Mouse (Mus musculus): ENCODE results near the gene Glt1d1. TPM values are rescaled to one million over a fixed set of nuclear protein-coding genes. Genes with fewer than 3 reads are reported as not detected.
"Not testable (repeated sequence)": the region's sequence is repeated elsewhere in the genome, so short reads cannot be mapped to it uniquely, and the experiment has no call there.

Glt1d1 gene
- total RNA-seq, 2 experiments from 2014 or later = not detected

- intact Hi-C loops (cut with DNase I) = no loop called here
- no peak for DNase-seq
Observed at GRCm38 (mm10) chr5:127691085-127691484, 59.0 kb downstream of the Glt1d1 start.

DNA sequence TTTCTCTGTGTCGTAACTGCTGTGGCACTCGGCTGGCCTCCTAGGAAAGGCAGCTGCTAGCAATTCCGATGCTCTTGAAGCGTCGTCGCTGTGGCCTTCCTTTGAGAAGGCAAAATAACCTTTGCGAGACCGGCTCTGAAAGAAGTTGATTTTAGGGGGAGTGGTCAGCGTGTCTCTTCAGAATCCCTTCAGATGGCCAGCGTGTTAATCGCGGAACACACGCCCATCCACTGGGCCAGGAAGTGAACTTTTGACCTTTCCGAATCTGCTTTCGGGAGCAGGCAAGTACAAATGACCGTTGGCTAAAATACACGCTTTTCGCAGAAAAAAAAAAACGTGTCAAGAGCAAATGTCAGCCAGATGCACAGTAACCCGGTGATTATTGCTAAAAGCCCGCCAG is 59.5 kb downstream of the Glt1d1 start:
- DNase-seq = no peak
- intact Hi-C loops (cut with DNase I) = no loop called here

GRCm38 (mm10) chr5:127695898-127696297 is 63.8 kb downstream of the Glt1d1 start:
- DNase-seq = no peak
- intact Hi-C loops (cut with DNase I) = no loop called here

DNA sequence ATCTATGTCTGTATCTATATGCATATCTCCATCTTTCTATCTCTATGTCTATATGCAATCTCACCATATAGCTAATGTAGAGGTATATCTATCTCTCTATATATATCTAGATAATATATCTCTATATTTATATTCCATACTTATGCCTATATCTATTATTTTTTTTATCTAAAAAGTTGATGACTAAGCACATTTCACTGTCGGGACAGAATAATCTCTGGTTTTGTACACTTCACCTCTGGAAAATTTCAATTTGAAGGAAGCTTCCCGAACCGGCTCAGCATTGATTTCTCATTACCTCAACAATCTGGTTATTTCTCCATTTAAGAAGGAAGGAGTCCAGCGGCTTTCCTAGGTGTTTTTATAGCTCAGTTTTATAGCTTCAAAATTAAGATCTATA is 64.5 kb downstream of the Glt1d1 start:
- intact Hi-C loops (cut with DNase I) = no loop called here
- no peak for DNase-seq

DNA sequence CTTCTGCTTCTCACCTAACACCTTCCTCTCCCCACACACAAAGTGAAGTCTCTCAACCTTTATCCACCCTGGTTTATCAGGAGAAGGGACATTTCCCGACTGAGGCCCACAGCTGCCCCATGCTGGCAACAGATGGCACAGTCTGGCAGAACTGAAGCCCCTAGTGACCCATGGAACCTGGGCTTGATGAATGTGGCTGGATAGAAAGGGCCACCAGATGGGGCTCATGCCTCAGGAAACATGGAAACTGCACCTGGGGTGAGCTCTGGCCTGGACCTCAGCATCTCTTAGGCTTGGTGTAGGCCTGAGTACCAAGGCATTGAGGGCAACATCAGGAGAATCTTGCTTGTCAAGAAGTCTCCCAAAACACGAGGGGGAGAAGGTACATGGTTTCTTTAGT is 66.5 kb downstream of the Glt1d1 start:
- no peak for DNase-seq
- intact Hi-C loops (cut with DNase I) = no loop called here

DNA sequence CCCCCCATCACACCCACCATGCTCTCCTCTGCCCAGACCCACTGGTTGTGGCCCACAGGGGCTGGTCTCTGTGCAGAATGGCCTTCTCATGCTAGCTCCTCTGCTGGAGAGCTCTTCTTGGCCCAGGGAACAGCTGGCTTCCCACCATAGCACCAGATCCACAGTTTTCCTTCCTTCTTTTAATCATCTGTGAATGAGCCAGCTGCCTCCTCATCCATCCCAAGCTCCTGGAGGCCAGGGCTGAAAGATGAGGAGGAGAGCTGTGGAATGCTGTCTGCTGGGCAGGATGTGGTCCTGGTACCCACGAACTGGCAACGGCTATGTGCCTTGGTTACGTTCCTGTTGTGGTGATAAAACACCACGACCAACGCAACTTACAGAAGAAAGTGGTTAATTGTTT is 67.6 kb downstream of the Glt1d1 start:
- intact Hi-C loops (cut with DNase I) = no loop called here
- DNase-seq = no peak

DNA sequence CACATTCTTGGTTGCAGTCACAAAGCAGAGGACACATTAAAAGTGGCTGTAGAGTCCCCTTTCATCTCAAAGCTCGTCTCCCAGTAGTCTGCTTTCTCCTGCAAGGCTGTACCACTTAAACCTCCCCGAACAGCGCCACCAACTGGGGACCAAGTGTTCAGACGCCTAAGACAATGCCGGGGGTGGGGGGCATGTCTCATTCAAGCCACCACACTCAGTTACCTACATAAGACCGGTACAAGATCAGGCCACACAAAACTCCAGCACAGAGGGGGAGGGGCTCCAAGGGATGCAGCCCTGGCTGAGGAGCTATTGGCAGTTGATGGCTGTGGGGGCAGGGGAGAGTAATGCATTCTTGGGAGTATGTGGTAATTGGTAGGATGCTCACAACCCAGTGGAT is 68.1 kb downstream of the Glt1d1 start:
- DNase-seq = no peak
- intact Hi-C loops (cut with DNase I) = no loop called here

DNA sequence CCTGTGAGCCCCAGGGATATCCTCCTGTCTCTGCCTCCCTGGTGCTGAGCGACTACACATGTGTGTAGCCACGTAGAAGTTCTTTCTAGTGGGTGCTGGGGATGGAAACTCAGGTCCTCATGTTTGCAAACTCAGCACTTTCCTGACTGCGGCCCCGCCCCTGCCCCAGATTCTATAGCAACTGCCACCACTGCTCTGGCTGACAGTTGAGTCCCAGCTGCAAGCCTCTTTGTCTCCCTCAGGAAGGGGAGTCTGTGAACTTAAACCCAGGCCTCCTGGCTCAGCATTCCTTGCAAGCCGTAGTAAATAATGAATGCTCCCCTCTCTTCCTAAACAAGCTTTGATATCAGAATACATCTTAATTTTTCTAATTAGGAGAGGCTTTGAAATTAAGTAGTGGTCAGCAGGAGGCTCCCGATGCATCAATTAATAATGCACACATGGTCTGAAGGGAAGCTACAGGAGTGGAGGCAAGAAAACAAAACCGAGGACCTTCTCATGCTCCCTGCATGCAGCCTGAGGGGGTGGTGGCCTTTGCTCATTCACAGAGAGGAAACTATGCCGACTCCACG is 71.6 kb downstream of the Glt1d1 start:
- intact Hi-C loops (cut with DNase I) = no loop called here
- no peak for DNase-seq

- intact Hi-C loops (cut with DNase I) = no loop called here
Observed at GRCm38 (mm10) chr5:127705225-127705624, 73.2 kb downstream of the Glt1d1 start.

GRCm38 (mm10) chr5:127705976-127706375 is 73.9 kb downstream of the Glt1d1 start:
- no peak for DNase-seq
- intact Hi-C loops (cut with DNase I) = no loop called here

More at GRCm38 (mm10) chr5:127705225-127705624, 73.2 kb downstream of the Glt1d1 start:
- no peak for DNase-seq

DNA sequence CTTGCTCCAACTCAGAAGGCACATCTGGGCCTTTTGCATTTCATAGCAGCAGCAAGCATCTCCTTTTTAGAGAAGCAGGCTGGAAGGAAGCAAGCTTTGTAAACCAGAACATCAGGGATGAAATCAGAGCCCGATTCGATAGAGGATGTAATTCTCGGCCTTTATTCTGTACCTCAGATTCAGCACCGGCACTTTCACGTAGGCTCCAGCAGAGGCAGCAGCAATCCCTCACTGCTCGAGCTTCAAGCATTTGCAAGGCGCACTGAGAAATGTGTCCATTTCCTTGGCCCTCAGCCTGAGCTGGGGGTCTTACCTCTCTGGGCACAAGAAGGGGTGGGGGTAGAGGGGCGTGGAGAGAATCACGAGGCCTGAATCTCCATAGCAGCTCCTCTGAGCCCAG is 76.1 kb downstream of the Glt1d1 start:
- intact Hi-C loops (cut with DNase I) = no loop called here
- no peak for DNase-seq

- intact Hi-C loops (cut with DNase I) = no loop called here
- DNase-seq = no peak
Observed at GRCm38 (mm10) chr5:127714783-127715704, 83.0 kb downstream of the Glt1d1 start.

- intact Hi-C loops (cut with DNase I) = no loop called here
- peak; percentile 5 to 13 for DNase-seq
Observed at GRCm38 (mm10) chr5:127720591-127721379, 88.7 kb downstream of the Glt1d1 start.

GRCm38 (mm10) chr5:127722171-127722570 is 90.1 kb downstream of the Glt1d1 start:
- DNase-seq; intact Hi-C loops (cut with DNase I): not testable (repeated sequence)

GRCm38 (mm10) chr5:127730351-127730750 is 98.3 kb downstream of the Glt1d1 start:
- intact Hi-C loops (cut with DNase I) = no loop called here

DNA sequence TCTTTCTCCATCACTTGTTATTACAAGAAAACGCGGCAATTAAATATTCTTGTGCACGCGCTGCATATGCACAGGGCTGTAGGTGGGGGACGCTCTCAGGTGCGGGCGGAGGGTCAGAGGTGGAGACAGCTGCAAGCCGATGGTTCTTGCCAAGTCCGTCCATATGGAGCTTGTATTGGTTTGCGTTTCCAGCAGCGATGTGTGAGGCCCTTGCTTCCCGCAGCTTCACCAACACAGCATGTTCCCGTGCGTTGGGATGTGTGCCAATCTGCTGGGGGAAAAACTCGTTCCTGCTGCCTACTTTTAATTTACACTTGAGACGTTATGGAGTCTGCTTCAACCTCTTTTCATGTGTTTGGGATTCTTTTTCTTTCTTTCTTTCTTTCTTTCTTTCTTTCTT is 109.3 kb downstream of the Glt1d1 start:
- no peak for DNase-seq
- intact Hi-C loops (cut with DNase I) = no loop called here

More at GRCm38 (mm10) chr5:127730351-127730750, 98.3 kb downstream of the Glt1d1 start:
- no peak for DNase-seq

DNA sequence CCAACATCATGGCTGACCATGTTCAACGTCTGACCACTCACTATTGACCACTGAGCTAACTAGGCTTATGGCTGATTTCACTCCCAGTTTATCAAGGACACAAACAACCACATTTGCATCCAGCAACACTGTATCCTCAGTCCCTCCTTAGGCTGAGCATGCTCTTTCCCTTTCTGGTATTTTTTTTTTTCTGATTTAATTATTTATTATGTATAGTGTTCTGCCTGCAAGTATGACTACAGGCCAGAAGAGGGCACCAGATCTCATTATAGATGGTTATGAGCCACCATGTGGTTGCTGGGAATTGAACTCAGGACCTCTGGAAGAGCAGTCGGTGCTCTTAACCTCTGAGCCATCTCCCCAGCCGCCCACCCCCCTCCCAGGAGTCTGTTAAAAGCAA is 117.5 kb downstream of the Glt1d1 start:
- intact Hi-C loops (cut with DNase I); DNase-seq: not testable (repeated sequence)

DNA sequence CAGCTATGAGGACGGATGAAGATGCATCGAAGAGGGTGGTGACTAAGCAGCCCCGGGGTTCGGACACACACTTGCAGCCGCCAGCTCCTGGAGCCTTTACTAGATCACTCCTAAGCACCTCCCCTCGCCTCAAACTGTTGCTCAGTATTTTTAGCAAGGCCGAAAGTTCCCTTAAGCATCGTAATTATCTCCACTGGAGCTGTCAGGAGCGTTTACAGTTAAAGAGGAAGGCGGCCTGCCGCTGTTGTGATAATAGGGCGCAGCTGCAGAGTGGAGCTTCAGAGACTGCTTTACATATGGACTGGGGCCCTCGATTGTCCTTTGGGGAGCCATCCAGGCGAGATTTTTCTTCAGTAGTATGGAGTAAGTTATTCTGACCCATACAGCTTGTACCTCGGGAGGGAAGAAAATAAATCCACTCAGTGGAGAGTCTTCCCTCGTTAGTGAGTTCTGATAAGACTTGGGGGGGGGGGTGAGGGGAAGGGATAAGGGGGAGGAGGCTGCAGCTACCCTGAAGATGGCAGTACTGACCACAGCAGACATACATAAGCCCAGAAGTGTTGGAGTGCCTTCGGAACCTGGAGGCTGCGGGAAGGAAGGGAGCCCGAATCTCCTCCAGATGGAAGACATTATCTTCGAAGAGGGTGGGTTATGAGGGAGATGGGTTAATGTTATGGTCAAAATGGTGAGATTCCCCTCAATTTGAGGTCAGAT is 119.4 kb downstream of the Glt1d1 start:
- intact Hi-C loops (cut with DNase I) = no loop called here
- no peak for DNase-seq

GRCm38 (mm10) chr5:127755594-127755993 is 123.5 kb downstream of the Glt1d1 start:
- DNase-seq = no peak
- intact Hi-C loops (cut with DNase I) = no loop called here

DNA sequence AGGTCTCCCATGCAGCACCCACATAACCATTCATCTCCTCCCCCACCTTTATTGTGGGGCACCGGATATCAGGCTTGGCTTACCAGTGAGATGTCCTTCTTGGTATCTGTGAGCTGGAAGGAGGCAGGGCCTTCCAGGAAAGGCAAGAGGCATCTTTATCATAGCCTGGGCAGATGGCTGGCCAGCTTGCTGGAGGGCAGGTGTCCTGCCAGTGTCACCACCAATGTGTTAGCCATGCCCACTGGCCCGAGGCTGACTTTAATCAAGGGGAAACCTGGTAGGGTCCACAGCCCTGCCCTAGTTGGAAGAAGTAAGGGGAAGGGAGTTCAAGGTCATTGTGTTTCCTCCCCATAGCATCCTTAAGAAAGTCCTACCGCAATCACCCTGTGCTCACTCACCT is 123.9 kb downstream of the Glt1d1 start:
- no peak for DNase-seq
- intact Hi-C loops (cut with DNase I) = no loop called here

All from heart, postnatal 36 days (tissue).